Mouse (Mus musculus) bone marrow macrophage, adult 2 months (primary cell): ENCODE data around the gene Gm21304. TPM values are rescaled to one million over a fixed set of nuclear protein-coding genes. Genes with fewer than 3 reads are reported as not detected.
"Not testable (repeated sequence)": the region's sequence is repeated elsewhere in the genome, so short reads cannot be mapped to it uniquely, and the experiment has no call there.

Experiments used
- H3K27ac ChIP-seq: 2 replicates; pipeline ENCODE4 v1.5.1; 2012; ENCODE audit warnings: low read depth, low read length; ENCODE audit not compliant: insufficient read depth
- H3K4me1 ChIP-seq: 2 replicates; pipeline ENCODE4 v1.6.1; 2012; ENCODE audit warnings: low read length; ENCODE audit not compliant: control insufficient read depth, insufficient read depth
- H3K4me3 ChIP-seq: 2 replicates; pipeline ENCODE4 v1.5.1; 2012; ENCODE audit warnings: mild to moderate bottlenecking, low read length, moderate library complexity; ENCODE audit not compliant: insufficient read depth
- CTCF ChIP-seq: IDR thresholded peaks from 2 replicates; pipeline ENCODE4 v1.5.1; 2012; ENCODE audit warnings: low read depth, mild to moderate bottlenecking, low read length, moderate library complexity
- POLR2A ChIP-seq: IDR thresholded peaks from 2 replicates; pipeline ENCODE4 v1.6.1; 2012; ENCODE audit warnings: mild to moderate bottlenecking, low read depth, low read length, borderline replicate concordance
- polyA plus RNA-seq: library from polyadenylated mRNA; stranded (reverse); fragments of >200 nt; gene quantifications from 2 replicates; pipeline ENCODE4 v1.2.4, GENCODE M21; 2012; ENCODE audit not compliant: missing spikeins, insufficient read depth, insufficient read length

Gm21304 gene
- not detected in 2 replicates for polyA plus RNA-seq

- H3K4me1 ChIP-seq, H3K27ac ChIP-seq, H3K4me3 ChIP-seq: not testable (repeated sequence)
Measured at GRCm38 (mm10) chr10:104168215-104168614, at the start of gene Gm21304. TSS of gene Gm21304 (plus strand) at chr10:104168515.

DNA sequence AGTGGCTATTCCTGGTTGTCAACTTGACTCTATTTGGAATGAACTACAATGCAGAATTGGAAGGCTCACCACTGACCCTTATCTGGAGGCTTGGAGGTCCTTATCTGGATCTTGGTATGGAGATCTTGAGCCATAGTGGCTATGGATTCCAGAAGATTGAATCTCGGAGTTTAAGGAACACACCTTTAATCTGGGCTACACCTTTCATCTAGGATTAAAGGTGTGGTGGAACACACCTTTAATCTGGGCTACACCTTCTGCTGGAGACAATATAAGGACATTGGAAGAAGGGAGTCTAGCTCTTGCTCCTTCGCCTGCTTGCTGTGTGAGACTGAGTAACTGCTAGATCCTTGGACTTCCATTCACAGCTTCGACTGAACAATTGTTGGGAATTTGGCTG is 25.6 kb upstream of the Gm21304 start, which contains the start of gene Gm21293:
Gene Gm21293 (plus strand): TSS at position 301 of the 400 bp plus-strand sequence.
- not testable (repeated sequence) for H3K27ac ChIP-seq, H3K4me3 ChIP-seq, H3K4me1 ChIP-seq

- not testable (repeated sequence) for H3K27ac ChIP-seq, H3K4me3 ChIP-seq, H3K4me1 ChIP-seq
Measured at GRCm38 (mm10) chr10:104151197-104151596, 17.1 kb upstream of the Gm21304 start, which contains the start of gene Gm6763. TSS of gene Gm6763 (plus strand) at chr10:104151497.

- H3K27ac ChIP-seq, H3K4me1 ChIP-seq, H3K4me3 ChIP-seq: not testable (repeated sequence)
Measured at GRCm38 (mm10) chr10:104159706-104160105, 8.6 kb upstream of the Gm21304 start, which contains the start of gene Gm8764. TSS of gene Gm8764 (plus strand) at chr10:104160006.

GRCm38 (mm10) chr10:104176724-104177123 is 8.4 kb downstream of the Gm21304 start, which contains the start of gene Gm21312:
TSS of gene Gm21312 (plus strand) at chr10:104177024.
- H3K27ac ChIP-seq, H3K4me3 ChIP-seq, H3K4me1 ChIP-seq: not testable (repeated sequence)

- H3K4me1 ChIP-seq, H3K27ac ChIP-seq, H3K4me3 ChIP-seq: not testable (repeated sequence)
Measured at GRCm38 (mm10) chr10:104185233-104185632, 16.9 kb downstream of the Gm21304 start, which contains the start of gene Gm20765. TSS of gene Gm20765 (plus strand) at chr10:104185533.

- not testable (repeated sequence) for H3K4me1 ChIP-seq, H3K27ac ChIP-seq, H3K4me3 ChIP-seq
Measured at GRCm38 (mm10) chr10:104193742-104194141, 25.4 kb downstream of the Gm21304 start, which contains the start of gene Gm4340. TSS of gene Gm4340 (plus strand) at chr10:104194042.

GRCm38 (mm10) chr10:104209655-104210054 is 41.3 kb downstream of the Gm21304 start:
- no peak overlapping the region for H3K27ac ChIP-seq
- TF ChIP-seq POLR2A (no peak), CTCF (no peak)
- no peak overlapping the region for H3K4me3 ChIP-seq
- H3K4me1 ChIP-seq, result no peaks in the 10 kb centered on the region

DNA sequence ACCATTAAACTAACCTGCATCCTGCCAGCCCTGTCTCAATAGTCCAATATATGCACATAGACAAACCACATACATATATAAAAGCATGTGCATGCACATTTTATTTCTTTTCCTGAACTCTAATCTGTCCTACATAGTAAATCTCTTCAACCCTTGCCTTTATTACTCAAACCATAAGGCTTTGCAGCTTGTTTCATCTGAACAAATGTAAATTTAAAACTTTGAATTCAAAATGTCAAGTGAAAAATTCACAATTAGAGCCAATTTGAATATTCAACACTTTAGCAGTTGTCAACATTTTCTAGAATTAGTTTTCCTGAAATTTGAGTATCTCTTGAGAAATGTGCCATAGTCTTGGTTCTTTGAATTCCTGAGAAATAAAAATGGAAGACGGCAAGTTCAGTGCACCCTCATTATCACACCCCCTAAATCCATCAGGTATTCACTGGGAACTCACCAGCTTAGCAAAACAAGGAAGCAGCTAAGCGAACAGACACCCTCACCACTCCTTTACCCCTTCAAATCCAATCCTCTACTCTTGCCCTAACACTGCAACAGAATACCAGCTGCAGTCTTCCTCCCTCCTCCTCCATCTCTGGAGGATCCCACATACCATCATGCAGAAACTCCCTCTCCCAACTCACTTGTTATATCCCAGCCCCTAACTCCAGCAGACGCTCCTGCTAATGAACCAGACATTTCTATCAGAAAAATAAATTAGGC is 42.1 kb downstream of the Gm21304 start:
- H3K27ac ChIP-seq, result no peak overlapping the region
- TF ChIP-seq POLR2A, result no peak
- TF ChIP-seq CTCF, result no peak
- H3K4me3 ChIP-seq, result no peak overlapping the region
- H3K4me1 ChIP-seq, result no peaks in the 10 kb centered on the region

DNA sequence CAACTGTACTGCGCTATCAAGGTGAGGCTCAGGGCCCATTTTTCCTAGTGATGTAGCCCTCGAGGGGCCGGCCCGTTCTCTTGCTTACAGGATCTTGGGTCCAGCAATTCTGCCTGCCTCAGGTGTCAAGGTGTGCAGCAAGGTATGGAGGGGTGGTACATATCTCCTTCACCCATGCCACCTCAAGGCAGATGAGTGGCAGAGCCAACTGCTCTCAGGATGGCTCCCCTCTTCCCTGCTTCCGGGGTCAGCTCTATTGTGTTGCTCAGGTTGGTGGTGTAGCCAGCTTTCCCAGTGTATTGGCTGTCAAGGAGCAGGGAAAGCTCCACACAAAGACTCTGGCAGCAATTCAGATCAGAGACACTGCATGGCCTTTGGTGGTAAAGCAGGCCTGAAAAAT is 46.2 kb downstream of the Gm21304 start:
- no peaks in the 10 kb centered on the region for H3K4me1 ChIP-seq
- H3K4me3 ChIP-seq, result no peak overlapping the region
- TF ChIP-seq POLR2A (no peak), CTCF (no peak)
- H3K27ac ChIP-seq, result no peak overlapping the region

Other genes starting within 250 kb of the Gm21304 start
- not detected in 2 replicates for gene Gm21293, start 25.5 kb upstream of the Gm21304 start, polyA plus RNA-seq
- gene Gm6763, start 17.0 kb upstream of the Gm21304 start, polyA plus RNA-seq, result not detected in 2 replicates
- not detected in 2 replicates for gene Gm8764, start 8.5 kb upstream of the Gm21304 start, polyA plus RNA-seq
- not detected in 2 replicates for gene Gm21312, start 8.5 kb downstream of the Gm21304 start, polyA plus RNA-seq
- gene Gm20765, start 17.0 kb downstream of the Gm21304 start, polyA plus RNA-seq, result not detected in 2 replicates
- not detected in 2 replicates for gene Gm4340, start 25.5 kb downstream of the Gm21304 start, polyA plus RNA-seq